ENCODE assay signal across 7 mouse cellular contexts in genomic region chr6:120822307-120822928, GRCm38 (mm10). TPM values are rescaled to one million over a fixed set of nuclear protein-coding genes. Genes with fewer than 3 reads are reported as not detected.
DNase-seq lines count a peak whose midpoint lies in the region; ATAC-seq lines count a peak whose summit lies in the region.

Gene Atp6v1e1, minus strand, starts transcription at chr6:120822793.

- H3K4me2 ChIP-seq in intestine, embryonic 15.5 days (replicated peaks), result peak within 1 kb of the TSS; percentile 54

- H3K27ac ChIP-seq in intestine, embryonic 15.5 days, result peak within 1 kb of the TSS; percentile 95
- H3K27ac ChIP-seq in midbrain, embryonic 10.5 days (replicated peaks), result peak within 1 kb of the TSS; percentile 88

- H3K9me3 ChIP-seq in intestine, embryonic 15.5 days, result no peaks in the 10 kb centered on the region
- H3K9me3 ChIP-seq in midbrain, embryonic 10.5 days (replicated peaks), result peaks cover 6% of the 10 kb centered on the region; the same call in 1 of the 2 replicates

- H3K36me3 ChIP-seq in intestine, embryonic 15.5 days, result peaks cover 15% of the 10 kb centered on the region
- H3K36me3 ChIP-seq in midbrain, embryonic 10.5 days, result peaks cover 29% of the 10 kb centered on the region

- H3K4me1 ChIP-seq in intestine, embryonic 15.5 days (replicated peaks), result peaks cover 9% of the 10 kb centered on the region
- peaks cover 18% of the 10 kb centered on the region for H3K4me1 ChIP-seq in midbrain, embryonic 10.5 days

- DNase-seq in adrenal gland, adult 18-20 months (ENCODE audit: low spot score in 2 of 2), result peak; percentile 82 to 86
- DNase-seq in embryo, embryonic 11 days, result peak; percentile 98
- DNase-seq in gastrocnemius, postnatal 36 days, result peak; percentile 85 to 91
- DNase-seq in left cerebral cortex, postnatal 25 days (ENCODE audit: low spot score in 2 of 2), result peak; percentile 91 to 97
- peak; percentile 94 for DNase-seq in midbrain, embryonic 10.5 days (ENCODE audit: low spot score)
- DNase-seq in right cerebral cortex, postnatal 4 days, result peak; percentile 81

- WGBS in intestine, embryonic 15.5 days, result under 1% methylated on average over 41 of the region's 41 CpGs
- WGBS in midbrain, embryonic 10.5 days, result under 1% methylated on average over 41 of the region's 41 CpGs

- intact Hi-C loops in gastrocnemius, postnatal 36 days (cut with DNase I), result no loop called here
- intact Hi-C loops in left cerebral cortex, postnatal 25 days (cut with DNase I), result loop anchor here (1.0 kb wide), 1 partner anchor 14 kb away; the partner anchor contains the start of gene Bcl2l13

- H3K27me3 ChIP-seq in intestine, embryonic 15.5 days (replicated peaks), result no peaks in the 10 kb centered on the region
- no peaks in the 10 kb centered on the region for H3K27me3 ChIP-seq in midbrain, embryonic 10.5 days (ENCODE audit: low read depth, poor library complexity, severe bottlenecking)

- H3K4me3 ChIP-seq in intestine, embryonic 15.5 days (replicated peaks), result peak within 1 kb of the TSS; percentile 89
- H3K4me3 ChIP-seq in midbrain, embryonic 10.5 days, result peak within 1 kb of the TSS; percentile 96

- peak within 1 kb of the TSS; percentile 76 for H3K9ac ChIP-seq in intestine, embryonic 15.5 days

- ATAC-seq in intestine, embryonic 15.5 days, result peak; percentile 98

RNA-seq across cellular contexts. Expression of gene Atp6v1e1, which starts in this region (rescaled TPM):
- total RNA-seq in adrenal gland, adult 18-20 months (2021), result 100 to 1,000 TPM; 269 to 456 TPM
- 100 to 1,000 TPM; 113 to 124 TPM for total RNA-seq in gastrocnemius, postnatal 36 days (2021)
- polyA plus RNA-seq in intestine, embryonic 15.5 days (2015; fragmentation: Nextera tagmentation; extraction: Ambion mirVana), result 150 and 155 TPM in 2 replicates
- 100 to 1,000 TPM; 542 to 588 TPM for total RNA-seq in left cerebral cortex, postnatal 25 days (2021)
- 123 and 133 TPM in 2 replicates for polyA plus RNA-seq in midbrain, embryonic 10.5 days (2016; fragmentation: Nextera tagmentation; extraction: Ambion mirVana)

Comparison
In these comparisons a context has a peak if more than half of its experiments do, and no peak if none do; other contexts are left out.
1. Peak in every context shown above with its lines: DNase-seq, ATAC-seq, H3K4me3 ChIP-seq and H3K27ac ChIP-seq.